Mouse (Mus musculus) bone marrow, adult 2 months (tissue): Measurements from ENCODE around the gene Stat3. TPM values are rescaled to one million over a fixed set of nuclear protein-coding genes. Genes with fewer than 3 reads are reported as not detected.

Experiments used
- H3K27ac ChIP-seq: fragments of 200-500 bp; 2 replicates; pipeline ENCODE4 v1.5.1; 2012; ENCODE audit warnings: low read depth, mild to moderate bottlenecking, control low read depth, inconsistent platforms, low read length; ENCODE audit not compliant: control insufficient read depth, poor library complexity, insufficient read depth
- H3K4me1 ChIP-seq: fragments of 200-500 bp; 2 replicates; pipeline ENCODE4 v1.6.1; 2011; ENCODE audit warnings: low read length; ENCODE audit not compliant: control insufficient read depth, insufficient read depth
- H3K4me3 ChIP-seq: fragments of 200-500 bp; replicated peaks from 2 replicates; pipeline ENCODE3; 2011; ENCODE audit warnings: mild to moderate bottlenecking, low read depth, low read length, control low read depth; ENCODE audit not compliant: control insufficient read depth
- CTCF ChIP-seq: fragments of 200-500 bp; IDR thresholded peaks from 2 replicates; pipeline ENCODE4 v1.5.1; 2011; ENCODE audit warnings: low read length, control low read depth; ENCODE audit not compliant: control insufficient read depth, insufficient read depth
- POLR2A ChIP-seq: fragments of 200-500 bp; IDR thresholded peaks from 2 replicates; pipeline ENCODE4 v1.6.1; 2011; ENCODE audit warnings: low read depth, mild to moderate bottlenecking, control low read depth, low read length, borderline replicate concordance; ENCODE audit not compliant: control insufficient read depth
- WGBS: fragments of 180-500 bp; shearing (Covaris S2); methylation state at CpG from one replicate; pipeline ENCODE4 v1.1.7; 2018; 5-methylcytosine and 5-hydroxymethylcytosine counted together
- polyA plus RNA-seq: library from polyadenylated mRNA; stranded (reverse); fragments of >200 nt; gene quantifications from 2 replicates; pipeline ENCODE4 v1.2.4, GENCODE M21; 2011; ENCODE audit warnings: low replicate concordance; ENCODE audit not compliant: missing spikeins, insufficient read depth, insufficient read length

Stat3 gene
- polyA plus RNA-seq, 1 experiment: 60.0 TPM

DNA sequence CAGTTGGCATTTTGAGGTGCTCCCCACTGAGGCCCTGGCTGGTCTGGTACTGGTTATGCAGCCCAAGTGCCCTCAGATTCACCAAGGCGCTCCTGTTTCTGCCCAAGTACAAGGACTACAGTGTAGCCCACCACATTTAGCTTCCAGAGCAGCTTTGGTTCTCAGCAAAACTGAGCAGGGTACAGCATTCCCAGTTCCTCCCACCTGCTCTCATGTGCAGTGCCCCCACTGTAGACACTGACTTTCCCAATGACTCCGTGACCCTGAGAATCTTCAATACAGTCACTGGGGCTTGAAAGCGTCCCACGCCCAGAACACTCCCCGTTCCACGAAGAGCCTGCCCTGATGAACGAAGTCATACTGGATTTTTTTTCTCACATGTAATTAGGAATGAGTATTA, 8.7 kb downstream of the Stat3 start:
- 79% methylated on average over 7 of the region's 7 CpGs for WGBS
- Histone ChIP-seq H3K27ac (no peak overlapping the region), H3K4me3 (no peak overlapping the region), H3K4me1 (peaks cover 7% of the 10 kb centered on the region)
- TF ChIP-seq POLR2A (no peak), CTCF (no peak)

DNA sequence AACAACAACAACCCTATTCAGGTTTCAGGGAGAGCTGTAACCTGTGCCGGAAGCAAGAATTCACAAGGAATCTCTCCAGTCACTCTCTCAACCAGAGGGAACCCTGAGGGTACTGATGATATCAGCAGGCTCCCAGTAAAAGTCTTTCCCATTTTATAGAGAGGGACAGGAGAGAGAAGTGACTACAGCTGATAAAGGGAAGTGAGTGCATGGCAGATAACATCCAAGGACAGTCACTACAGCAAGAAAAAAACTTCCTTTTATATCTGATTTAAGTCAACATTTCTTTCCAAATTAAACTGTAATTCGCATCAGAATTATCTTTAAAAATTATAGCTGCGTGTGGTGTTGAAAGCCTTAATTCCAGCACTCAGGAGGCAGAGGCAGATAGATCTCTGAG, 12.0 kb downstream of the Stat3 start:
- TF ChIP-seq POLR2A (no peak), CTCF (no peak)
- 59% methylated on average over 3 of the region's 3 CpGs for WGBS
- Histone ChIP-seq H3K4me1 (peaks cover 4% of the 10 kb centered on the region), H3K4me3 (no peak overlapping the region), H3K27ac (no peak overlapping the region)

DNA sequence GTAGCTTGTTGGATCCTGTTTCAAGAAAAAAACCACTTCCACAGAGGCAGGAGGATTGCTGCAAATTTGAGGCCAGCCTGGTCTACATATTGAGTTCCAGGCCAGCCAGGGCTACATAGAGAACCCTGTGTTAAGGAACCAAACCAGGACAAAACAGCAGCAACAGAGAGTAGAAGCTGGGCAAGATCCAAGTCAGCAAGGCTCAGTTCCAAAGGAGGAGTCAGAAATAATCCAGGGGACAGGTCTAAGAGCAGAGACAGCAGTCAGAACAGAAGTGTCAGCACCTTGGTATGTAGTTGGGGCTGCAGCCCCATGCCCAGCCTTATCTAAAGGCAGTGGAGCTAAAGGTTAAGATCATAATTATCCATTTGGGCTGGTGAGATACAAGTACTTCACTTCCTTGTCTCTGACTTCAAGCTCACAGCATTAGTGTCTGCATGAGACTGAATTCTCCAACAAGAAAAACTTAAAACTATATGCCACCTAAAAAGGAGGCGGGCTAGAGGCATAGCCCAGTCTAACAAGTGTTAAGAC, 14.9 kb downstream of the Stat3 start:
- H3K4me1 ChIP-seq: no peaks in the 10 kb centered on the region; the same call in 1 of the 2 replicates
- 81% methylated on average over 1 of the region's 1 CpGs for WGBS
- H3K4me3 ChIP-seq: no peak overlapping the region
- TF ChIP-seq POLR2A (no peak), CTCF (no peak)
- H3K27ac ChIP-seq: no peak overlapping the region

DNA sequence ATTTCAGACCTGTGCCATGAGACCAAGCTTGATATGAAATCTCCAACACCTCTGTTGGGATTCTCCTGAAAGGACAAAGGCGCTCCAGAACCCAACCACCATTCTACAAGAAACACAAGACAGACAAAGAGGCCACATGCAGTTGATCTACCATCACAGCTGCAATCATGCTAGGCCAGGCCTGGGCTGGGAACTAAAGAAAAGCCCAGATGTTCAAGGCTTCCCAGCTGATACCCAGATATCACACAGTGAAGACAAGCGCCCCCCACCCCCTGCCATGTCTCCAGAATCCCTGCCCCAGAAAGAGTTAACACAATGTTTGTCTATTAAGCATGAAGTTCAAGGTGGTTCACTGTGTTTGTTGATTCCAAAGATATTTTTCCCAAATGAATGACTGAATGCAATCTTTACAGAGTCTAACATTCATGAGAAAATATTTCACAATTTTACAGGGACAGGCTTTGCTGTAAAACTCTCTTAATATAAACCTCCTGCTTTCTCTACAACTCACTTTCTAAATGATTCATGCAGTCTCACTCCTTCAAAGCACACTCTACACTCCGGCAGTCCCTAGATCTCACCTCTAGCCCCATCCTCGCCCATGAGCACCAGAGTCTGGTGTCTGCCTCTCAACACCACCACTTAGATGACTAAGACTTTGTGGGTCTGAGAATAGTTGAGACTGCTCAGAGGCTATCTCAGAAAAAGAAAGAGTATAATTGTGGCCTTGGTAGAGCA, 18.3 kb downstream of the Stat3 start:
- Histone ChIP-seq H3K27ac (no peak overlapping the region), H3K4me1 (peaks cover 2% of the 10 kb centered on the region; the same call in 1 of the 2 replicates)
- 82% methylated on average over 4 of the region's 4 CpGs for WGBS

DNA sequence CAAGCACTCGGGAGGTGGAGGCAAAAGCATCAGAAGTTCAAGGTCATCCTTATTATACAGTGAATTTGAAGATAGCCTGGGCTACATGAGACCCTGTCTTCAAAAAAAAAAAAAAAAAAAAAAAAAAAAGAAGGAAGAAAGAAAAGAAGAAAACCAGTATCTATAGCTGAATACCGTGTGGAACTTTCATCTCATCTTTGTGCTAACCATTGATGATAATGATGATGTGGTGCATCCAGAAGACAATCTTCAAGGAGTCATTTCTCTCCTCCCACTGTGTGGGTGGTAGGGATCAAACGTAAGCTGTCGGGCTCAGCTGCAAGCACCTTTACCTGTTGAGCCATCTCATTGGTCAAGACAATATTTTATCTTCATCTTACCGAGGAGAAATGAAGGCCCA, 21.3 kb downstream of the Stat3 start:
- Histone ChIP-seq H3K4me1 (peaks cover 2% of the 10 kb centered on the region; the same call in 1 of the 2 replicates), H3K27ac (no peak overlapping the region), H3K4me3 (no peak overlapping the region)
- 81% methylated on average over 5 of the region's 5 CpGs for WGBS
- TF ChIP-seq CTCF: no peak
- no peak for TF ChIP-seq POLR2A

More for the DNA sequence above, 18.3 kb downstream of the Stat3 start:
- no peak overlapping the region for H3K4me3 ChIP-seq
- no peak for TF ChIP-seq POLR2A
- no peak for TF ChIP-seq CTCF

DNA sequence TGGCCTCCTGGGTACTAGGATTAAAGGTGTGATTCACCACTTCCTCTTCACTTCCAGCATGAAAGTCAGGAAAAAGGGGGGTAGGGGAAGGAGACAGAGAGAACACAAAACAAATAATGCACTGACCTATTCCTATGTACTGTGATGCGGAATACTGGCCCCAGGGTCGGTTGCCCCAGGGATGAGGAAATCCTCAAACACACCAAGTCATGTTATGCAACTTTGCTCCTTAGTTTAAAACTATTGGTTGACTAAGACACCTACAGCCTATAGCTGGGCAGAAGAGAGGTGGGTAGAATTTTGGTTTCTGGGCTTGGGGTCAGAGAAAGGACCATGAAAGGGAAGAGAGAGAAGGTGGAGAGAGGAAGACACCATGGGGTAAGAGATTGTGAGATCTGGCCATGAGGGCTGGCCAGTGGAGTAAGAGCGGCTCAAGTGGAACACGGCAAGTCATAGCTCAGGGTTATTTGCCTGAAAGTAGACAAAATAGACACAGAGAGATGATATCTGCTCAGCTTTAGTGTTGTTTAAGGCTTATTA, 22.8 kb downstream of the Stat3 start:
- H3K27ac ChIP-seq: peak overlapping the region; percentile 11; the same call in 1 of the 2 replicates

DNA sequence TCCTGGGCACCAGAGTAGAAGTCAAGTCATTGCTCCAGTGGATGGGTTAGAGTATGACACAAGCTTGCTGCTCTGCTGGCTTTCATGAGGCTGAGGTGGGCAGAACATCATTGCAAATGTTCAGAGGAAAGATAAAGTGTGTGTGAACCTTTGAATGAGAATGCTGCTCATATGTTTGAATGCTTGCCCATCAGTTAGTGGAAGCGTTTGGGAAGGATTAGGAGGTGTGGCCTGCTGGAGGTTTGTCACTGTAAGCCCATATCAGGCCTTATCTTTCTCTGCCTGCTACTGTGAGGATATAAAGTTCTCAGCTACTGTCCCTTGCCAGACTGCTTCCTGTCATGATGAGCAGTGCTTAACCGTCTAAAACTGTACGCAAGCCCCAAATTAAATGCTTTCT, 24.3 kb downstream of the Stat3 start:
- no peak for TF ChIP-seq POLR2A
- no peak for TF ChIP-seq CTCF
- Histone ChIP-seq H3K4me1 (peaks cover 2% of the 10 kb centered on the region; the same call in 1 of the 2 replicates), H3K27ac (no peak overlapping the region), H3K4me3 (no peak overlapping the region)
- 86% methylated on average over 3 of the region's 3 CpGs for WGBS

More for the DNA sequence above, 22.8 kb downstream of the Stat3 start:
- no peak for TF ChIP-seq CTCF
- no peak for TF ChIP-seq POLR2A
- Histone ChIP-seq H3K4me1 (peaks cover 2% of the 10 kb centered on the region; the same call in 1 of the 2 replicates), H3K4me3 (no peak overlapping the region)
- WGBS: 40% methylated on average over 4 of the region's 4 CpGs

DNA sequence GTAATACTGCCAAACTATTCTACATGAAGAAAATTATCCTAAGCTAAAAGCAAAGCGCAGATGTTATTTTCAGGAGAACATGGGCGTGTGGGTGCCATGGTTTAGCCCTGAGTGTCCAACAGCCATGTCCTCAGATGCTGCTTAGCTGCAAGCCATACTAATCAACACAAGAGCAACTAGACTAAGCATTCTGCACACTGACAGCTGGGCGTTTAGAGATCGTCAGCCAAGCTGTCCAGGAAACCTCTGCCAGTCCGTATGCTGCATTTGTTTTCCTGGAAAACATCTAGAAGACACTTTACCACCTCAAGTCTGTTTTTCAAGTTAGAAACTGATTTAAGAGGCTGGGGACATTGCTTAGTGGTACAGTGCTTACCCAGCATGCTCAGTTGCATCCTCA, 24.9 kb downstream of the Stat3 start:
- Histone ChIP-seq H3K27ac (no peak overlapping the region), H3K4me1 (peaks cover 2% of the 10 kb centered on the region; the same call in 1 of the 2 replicates), H3K4me3 (no peak overlapping the region)
- WGBS: 88% methylated on average over 5 of the region's 5 CpGs
- no peak for TF ChIP-seq CTCF
- no peak for TF ChIP-seq POLR2A
